Mouse (Mus musculus): ENCODE data around the gene Cnnm2. TPM values are rescaled to one million over a fixed set of nuclear protein-coding genes. Genes with fewer than 3 reads are reported as not detected.

Cnnm2 gene
- polyA plus RNA-seq, 1 experiment from 2014 or later: 2.7 TPM

GRCm38 (mm10) chr19:46822491-46822890 lies 61.1 kb downstream of the Cnnm2 start:
- Histone ChIP-seq H3K27me3 (ENCODE audit: control insufficient read depth, insufficient read depth, low read length) (no peaks in the 10 kb centered on the region), H3K9ac (ENCODE audit: low read length) (no peak overlapping the region), H3K4me2 (ENCODE audit: low read depth, low read length) (no peak overlapping the region), H3K36me3 (ENCODE audit: control insufficient read depth, insufficient read depth) (no peaks in the 10 kb centered on the region), H3K27ac (ENCODE audit: low read length) (no peak overlapping the region), H3K9me3 (replicated peaks; ENCODE audit: control insufficient read depth, low read length) (no peaks in the 10 kb centered on the region), H3K4me1 (ENCODE audit: control insufficient read depth, insufficient read depth, low read length) (peaks cover 3% of the 10 kb centered on the region; the same call in 1 of the 2 replicates), H3K4me3 (ENCODE audit: low read length) (no peak overlapping the region)
- 90% methylated on average over 4 of the region's 4 CpGs for WGBS
- no peak for ATAC-seq (replicated peaks; ENCODE audit: extremely low read depth, insufficient read depth, low FRiP score)

- Histone ChIP-seq H3K9me3 (replicated peaks; ENCODE audit: control insufficient read depth, low read length) (no peaks in the 10 kb centered on the region), H3K4me1 (ENCODE audit: control insufficient read depth, insufficient read depth, low read length) (no peaks in the 10 kb centered on the region), H3K27ac (ENCODE audit: low read length) (no peak overlapping the region), H3K27me3 (ENCODE audit: control insufficient read depth, insufficient read depth, low read length) (no peaks in the 10 kb centered on the region), H3K4me3 (ENCODE audit: low read length) (no peak overlapping the region), H3K36me3 (ENCODE audit: control insufficient read depth, insufficient read depth) (no peaks in the 10 kb centered on the region), H3K4me2 (ENCODE audit: low read depth, low read length) (no peak overlapping the region), H3K9ac (ENCODE audit: low read length) (no peak overlapping the region)
- WGBS: 48% methylated on average over 5 of the region's 5 CpGs
- no peak for ATAC-seq (replicated peaks; ENCODE audit: extremely low read depth, insufficient read depth, low FRiP score)
These were observed 62.4 kb downstream of the Cnnm2 start for GRCm38 (mm10) chr19:46823759-46824158.

GRCm38 (mm10) chr19:46824867-46825266 lies 63.5 kb downstream of the Cnnm2 start:
- H3K4me1 ChIP-seq (ENCODE audit: control insufficient read depth, insufficient read depth, low read length): no peaks in the 10 kb centered on the region
- H3K27ac ChIP-seq (ENCODE audit: low read length): no peak overlapping the region
- no peak overlapping the region for H3K4me2 ChIP-seq (ENCODE audit: low read depth, low read length)
- H3K4me3 ChIP-seq (ENCODE audit: low read length): no peak overlapping the region
- no peak for ATAC-seq (replicated peaks; ENCODE audit: extremely low read depth, insufficient read depth, low FRiP score)
- WGBS: 81% methylated on average over 7 of the region's 7 CpGs
- no peaks in the 10 kb centered on the region for H3K9me3 ChIP-seq (replicated peaks; ENCODE audit: control insufficient read depth, low read length)
- no peak overlapping the region for H3K9ac ChIP-seq (ENCODE audit: low read length)
- H3K27me3 ChIP-seq (ENCODE audit: control insufficient read depth, insufficient read depth, low read length): no peaks in the 10 kb centered on the region
- H3K36me3 ChIP-seq (ENCODE audit: control insufficient read depth, insufficient read depth): no peaks in the 10 kb centered on the region

- no peaks in the 10 kb centered on the region for H3K27me3 ChIP-seq (ENCODE audit: control insufficient read depth, insufficient read depth, low read length)
- ATAC-seq (replicated peaks; ENCODE audit: extremely low read depth, insufficient read depth, low FRiP score): no peak
- no peak overlapping the region for H3K27ac ChIP-seq (ENCODE audit: low read length)
- no peaks in the 10 kb centered on the region for H3K36me3 ChIP-seq (ENCODE audit: control insufficient read depth, insufficient read depth)
- WGBS: 60% methylated on average over 5 of the region's 5 CpGs
- H3K9me3 ChIP-seq (replicated peaks; ENCODE audit: control insufficient read depth, low read length): no peaks in the 10 kb centered on the region
- no peak overlapping the region for H3K9ac ChIP-seq (ENCODE audit: low read length)
- 0 out of 2 replicates have a peak, but pooled peaks cover 3% of the 10 kb centered on the region for H3K4me1 ChIP-seq (ENCODE audit: control insufficient read depth, insufficient read depth, low read length)
- H3K4me3 ChIP-seq (ENCODE audit: low read length): no peak overlapping the region
- H3K4me2 ChIP-seq (ENCODE audit: low read depth, low read length): no peak overlapping the region
These were observed 66.3 kb downstream of the Cnnm2 start for GRCm38 (mm10) chr19:46827654-46828165.

- Histone ChIP-seq H3K9ac (ENCODE audit: low read length) (no peak overlapping the region), H3K4me2 (ENCODE audit: low read depth, low read length) (no peak overlapping the region), H3K36me3 (ENCODE audit: control insufficient read depth, insufficient read depth) (no peaks in the 10 kb centered on the region), H3K27me3 (ENCODE audit: control insufficient read depth, insufficient read depth, low read length) (no peaks in the 10 kb centered on the region), H3K27ac (ENCODE audit: low read length) (no peak overlapping the region), H3K4me3 (ENCODE audit: low read length) (no peak overlapping the region), H3K9me3 (replicated peaks; ENCODE audit: control insufficient read depth, low read length) (no peaks in the 10 kb centered on the region), H3K4me1 (ENCODE audit: control insufficient read depth, insufficient read depth, low read length) (0 out of 2 replicates have a peak, but pooled peaks cover 3% of the 10 kb centered on the region)
- ATAC-seq (replicated peaks; ENCODE audit: extremely low read depth, insufficient read depth, low FRiP score): no peak
- WGBS: 64% methylated on average over 3 of the region's 3 CpGs
These were observed 67.6 kb downstream of the Cnnm2 start for GRCm38 (mm10) chr19:46828961-46829360.

- no peak overlapping the region for H3K27ac ChIP-seq (ENCODE audit: low read length)
- H3K4me3 ChIP-seq (ENCODE audit: low read length): no peak overlapping the region
- H3K4me1 ChIP-seq (ENCODE audit: control insufficient read depth, insufficient read depth, low read length): 0 out of 2 replicates have a peak, but pooled peaks cover 3% of the 10 kb centered on the region
- no peaks in the 10 kb centered on the region for H3K27me3 ChIP-seq (ENCODE audit: control insufficient read depth, insufficient read depth, low read length)
- no peak overlapping the region for H3K9ac ChIP-seq (ENCODE audit: low read length)
- no peak for ATAC-seq (replicated peaks; ENCODE audit: extremely low read depth, insufficient read depth, low FRiP score)
- H3K4me2 ChIP-seq (ENCODE audit: low read depth, low read length): no peak overlapping the region
- WGBS: 41% methylated on average over 9 of the region's 9 CpGs
- no peaks in the 10 kb centered on the region for H3K36me3 ChIP-seq (ENCODE audit: control insufficient read depth, insufficient read depth)
- no peaks in the 10 kb centered on the region for H3K9me3 ChIP-seq (replicated peaks; ENCODE audit: control insufficient read depth, low read length)
These were observed 70.0 kb downstream of the Cnnm2 start for GRCm38 (mm10) chr19:46831381-46831780.

- H3K27ac ChIP-seq (ENCODE audit: low read length): no peak overlapping the region
- no peaks in the 10 kb centered on the region for H3K9me3 ChIP-seq (replicated peaks; ENCODE audit: control insufficient read depth, low read length)
- no peak for ATAC-seq (replicated peaks; ENCODE audit: extremely low read depth, insufficient read depth, low FRiP score)
- no peaks in the 10 kb centered on the region for H3K27me3 ChIP-seq (ENCODE audit: control insufficient read depth, insufficient read depth, low read length)
- H3K4me1 ChIP-seq (ENCODE audit: control insufficient read depth, insufficient read depth, low read length): 0 out of 2 replicates have a peak, but pooled peaks cover 3% of the 10 kb centered on the region
- whole genome bisulfite sequencing: 74% methylated on average over 5 of the region's 5 CpGs
- H3K4me2 ChIP-seq (ENCODE audit: low read depth, low read length): no peak overlapping the region
- H3K9ac ChIP-seq (ENCODE audit: low read length): no peak overlapping the region
- H3K36me3 ChIP-seq (ENCODE audit: control insufficient read depth, insufficient read depth): no peaks in the 10 kb centered on the region
- no peak overlapping the region for H3K4me3 ChIP-seq (ENCODE audit: low read length)
These were observed 72.9 kb downstream of the Cnnm2 start for GRCm38 (mm10) chr19:46834301-46834700.

GRCm38 (mm10) chr19:46835339-46835738 lies 73.9 kb downstream of the Cnnm2 start:
- Histone ChIP-seq H3K4me2 (ENCODE audit: low read depth, low read length) (no peak overlapping the region), H3K36me3 (ENCODE audit: control insufficient read depth, insufficient read depth) (no peaks in the 10 kb centered on the region), H3K9me3 (replicated peaks; ENCODE audit: control insufficient read depth, low read length) (no peaks in the 10 kb centered on the region), H3K9ac (ENCODE audit: low read length) (no peak overlapping the region), H3K27ac (ENCODE audit: low read length) (no peak overlapping the region), H3K4me1 (ENCODE audit: control insufficient read depth, insufficient read depth, low read length) (0 out of 2 replicates have a peak, but pooled peaks cover 3% of the 10 kb centered on the region), H3K27me3 (ENCODE audit: control insufficient read depth, insufficient read depth, low read length) (no peaks in the 10 kb centered on the region), H3K4me3 (ENCODE audit: low read length) (no peak overlapping the region)
- no peak for ATAC-seq (replicated peaks; ENCODE audit: extremely low read depth, insufficient read depth, low FRiP score)
- WGBS: 50% methylated on average over 4 of the region's 4 CpGs

GRCm38 (mm10) chr19:46836085-46836484 lies 74.7 kb downstream of the Cnnm2 start:
- no peak for ATAC-seq (replicated peaks; ENCODE audit: extremely low read depth, insufficient read depth, low FRiP score)
- Histone ChIP-seq H3K9ac (ENCODE audit: low read length) (no peak overlapping the region), H3K4me2 (ENCODE audit: low read depth, low read length) (no peak overlapping the region), H3K4me1 (ENCODE audit: control insufficient read depth, insufficient read depth, low read length) (0 out of 2 replicates have a peak, but pooled peaks cover 3% of the 10 kb centered on the region), H3K9me3 (replicated peaks; ENCODE audit: control insufficient read depth, low read length) (no peaks in the 10 kb centered on the region), H3K27me3 (ENCODE audit: control insufficient read depth, insufficient read depth, low read length) (no peaks in the 10 kb centered on the region), H3K4me3 (ENCODE audit: low read length) (no peak overlapping the region), H3K36me3 (ENCODE audit: control insufficient read depth, insufficient read depth) (no peaks in the 10 kb centered on the region), H3K27ac (ENCODE audit: low read length) (no peak overlapping the region)
- WGBS: 88% methylated on average over 3 of the region's 3 CpGs
